Mouse (Mus musculus) embryonic facial prominence, embryonic 10.5 days (tissue): ENCODE results near the gene 4931422A03Rik. TPM values are rescaled to one million over a fixed set of nuclear protein-coding genes. Genes with fewer than 3 reads are reported as not detected.

ENCODE experiments used
- DNase-seq: peaks from one replicate; pipeline ENCODE4 v3.0.0-alpha.2; 2017; ENCODE audit warnings: low spot score
- H3K27ac ChIP-seq: fragments of 300-500 bp; sonication (generic); replicated peaks from 2 replicates; pipeline ENCODE4 v1.5.1; 2016; ENCODE audit warnings: mild to moderate bottlenecking
- H3K27me3 ChIP-seq: fragments of 300-500 bp; sonication (generic); replicated peaks from 2 replicates; pipeline ENCODE4 v1.6.1; 2016; ENCODE audit warnings: low read depth, mild to moderate bottlenecking; ENCODE audit not compliant: poor library complexity, severe bottlenecking
- H3K36me3 ChIP-seq: fragments of 300-500 bp; sonication (generic); replicated peaks from 2 replicates; pipeline ENCODE4 v1.6.1; 2016; ENCODE audit warnings: mild to moderate bottlenecking, moderate library complexity
- H3K4me1 ChIP-seq: fragments of 300-500 bp; sonication (generic); 2 replicates; pipeline ENCODE4 v1.6.1; 2016
- H3K4me3 ChIP-seq: fragments of 300-500 bp; sonication (generic); 2 replicates; pipeline ENCODE4 v1.5.1; 2016; ENCODE audit warnings: mild to moderate bottlenecking, moderate library complexity
- H3K9me3 ChIP-seq: fragments of 300-500 bp; sonication (generic); 2 replicates; pipeline ENCODE4 v1.6.1; 2016; ENCODE audit warnings: mild to moderate bottlenecking
- WGBS: fragments of 180-500 bp; shearing (Covaris S2); methylation state at CpG from one replicate; pipeline ENCODE4 v1.1.7; 2016; 5-methylcytosine and 5-hydroxymethylcytosine counted together
- polyA plus RNA-seq: library from polyadenylated mRNA; unstranded; fragments of >200 nt; fragmentation: Nextera tagmentation; extraction: Ambion mirVana; gene quantifications from 2 replicates; pipeline ENCODE4 v1.2.1, GENCODE M21; 2016

4931422A03Rik gene
- polyA plus RNA-seq, 1 experiment from 2014 or later, result 1.6 TPM

DNA sequence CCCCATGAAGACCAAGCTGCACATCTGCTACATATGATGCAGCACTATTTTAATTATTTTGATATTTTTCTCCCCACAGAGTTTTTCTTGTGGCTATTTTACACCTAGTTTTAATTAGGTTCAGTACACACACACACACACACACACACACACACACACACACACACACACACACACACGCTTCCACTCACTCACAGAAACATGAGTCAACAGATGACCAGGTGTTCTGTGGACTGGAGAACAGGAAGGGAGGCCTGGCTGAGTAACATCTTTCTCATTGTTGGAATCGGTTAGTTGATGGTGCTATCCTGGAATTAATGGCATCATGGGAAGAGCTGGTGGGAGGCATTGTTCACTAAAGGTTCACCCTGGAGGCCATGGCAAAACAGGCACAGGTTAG, 90.5 kb downstream of the 4931422A03Rik start:
- peaks cover 12% of the 10 kb centered on the region for H3K4me1 ChIP-seq

DNA sequence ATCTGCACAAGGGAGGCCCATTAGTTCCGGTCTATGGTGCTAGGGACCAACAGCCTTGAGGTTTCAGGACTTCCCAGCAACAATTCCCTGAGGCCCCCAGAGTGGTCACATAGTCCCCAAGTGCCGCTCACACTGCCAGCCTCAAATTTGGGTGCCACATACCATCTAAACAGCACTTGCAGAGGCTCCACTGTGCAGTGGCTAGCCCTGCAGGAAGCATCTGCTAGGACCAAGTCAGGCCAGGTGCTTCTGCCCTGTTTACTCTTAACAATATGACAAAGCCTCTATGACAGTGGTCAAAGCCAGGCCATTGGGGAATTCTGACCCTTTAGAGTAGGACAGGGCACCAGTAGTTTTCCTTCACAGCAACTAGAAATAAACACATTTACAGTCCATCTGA, 91.5 kb downstream of the 4931422A03Rik start:
- H3K4me3 ChIP-seq, result no peak overlapping the region
- no peak overlapping the region for H3K27ac ChIP-seq
- WGBS, result 83% methylated on average over 2 of the region's 2 CpGs
- no peak for DNase-seq
- peaks cover 15% of the 10 kb centered on the region for H3K4me1 ChIP-seq
- no peaks in the 10 kb centered on the region for H3K9me3 ChIP-seq
- no peaks in the 10 kb centered on the region for H3K27me3 ChIP-seq
- H3K36me3 ChIP-seq, result no peaks in the 10 kb centered on the region

More for the DNA sequence above, 90.5 kb downstream of the 4931422A03Rik start:
- H3K9me3 ChIP-seq, result no peaks in the 10 kb centered on the region
- DNase-seq, result no peak
- H3K27ac ChIP-seq, result no peak overlapping the region
- H3K4me3 ChIP-seq, result no peak overlapping the region
- no peaks in the 10 kb centered on the region for H3K36me3 ChIP-seq
- WGBS, result 84% methylated on average over 2 of the region's 2 CpGs
- H3K27me3 ChIP-seq, result no peaks in the 10 kb centered on the region

DNA sequence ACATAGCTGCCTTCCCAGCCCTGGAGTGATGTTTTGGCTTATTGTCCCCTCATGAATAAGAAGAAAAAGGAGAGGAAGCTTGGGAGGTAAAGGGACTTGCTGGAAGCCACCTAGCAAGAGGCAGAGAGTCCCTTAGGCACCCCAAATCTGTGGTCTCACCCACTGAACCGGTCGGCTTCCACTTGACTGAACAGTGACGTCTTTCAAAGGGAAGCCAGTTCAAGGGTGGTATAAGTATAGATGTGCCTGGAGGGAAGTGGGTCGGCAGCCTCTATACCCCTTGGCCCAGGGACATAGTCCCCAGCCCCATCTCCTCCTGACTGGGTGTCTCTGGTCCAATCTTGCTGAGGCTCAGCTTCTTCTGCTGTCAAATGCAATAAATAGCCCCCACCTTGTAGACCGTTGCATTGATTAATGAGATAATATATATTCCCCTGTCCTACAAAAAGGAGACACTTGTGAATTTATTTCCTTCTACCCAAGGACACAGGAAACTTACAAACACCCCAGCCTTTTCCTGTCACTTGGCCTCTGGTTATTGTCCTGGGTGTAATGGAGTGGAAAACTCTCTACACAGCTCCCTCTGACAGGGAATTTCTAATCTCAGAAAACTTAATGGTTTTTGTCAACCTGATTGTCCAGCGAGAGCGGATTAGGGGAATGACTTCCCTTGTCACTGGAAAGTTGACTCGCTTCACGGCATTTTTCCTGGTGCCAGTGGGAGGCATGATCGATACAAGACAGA, 92.3 kb downstream of the 4931422A03Rik start:
- Histone ChIP-seq H3K4me1 (peaks cover 18% of the 10 kb centered on the region), H3K9me3 (no peaks in the 10 kb centered on the region), H3K27me3 (no peaks in the 10 kb centered on the region), H3K4me3 (no peak overlapping the region), H3K27ac (no peak overlapping the region), H3K36me3 (no peaks in the 10 kb centered on the region)
- WGBS, result 69% methylated on average over 10 of the region's 10 CpGs
- DNase-seq, result no peak

- no peaks in the 10 kb centered on the region for H3K36me3 ChIP-seq
- no peak for DNase-seq
- 86% methylated on average over 3 of the region's 3 CpGs for WGBS
- no peaks in the 10 kb centered on the region for H3K9me3 ChIP-seq
- peaks cover 23% of the 10 kb centered on the region for H3K4me1 ChIP-seq
- no peak overlapping the region for H3K27ac ChIP-seq
- no peak overlapping the region for H3K4me3 ChIP-seq
- H3K27me3 ChIP-seq, result no peaks in the 10 kb centered on the region
Measured at GRCm38 (mm10) chr2:103934670-103935069, 93.5 kb downstream of the 4931422A03Rik start.

DNA sequence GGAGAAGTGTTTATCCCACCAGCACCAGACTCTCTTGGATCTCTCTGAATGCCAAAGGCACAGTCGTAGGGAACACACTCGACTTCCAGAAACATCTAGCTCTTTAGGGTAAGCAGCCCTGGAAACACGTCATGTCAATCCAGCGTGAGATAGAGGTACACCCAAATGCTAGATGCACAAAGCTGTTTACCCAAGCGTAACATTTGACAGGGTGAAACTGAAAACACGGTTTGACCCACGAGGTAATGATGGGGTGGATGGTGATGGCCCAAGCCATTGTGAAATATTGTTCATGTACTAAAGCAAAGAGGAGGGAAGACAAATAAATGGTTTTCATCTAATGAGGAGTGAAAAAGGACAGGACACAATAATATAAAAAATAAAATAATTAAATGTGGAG, 93.9 kb downstream of the 4931422A03Rik start:
- 59% methylated on average over 7 of the region's 7 CpGs for WGBS
- Histone ChIP-seq H3K36me3 (no peaks in the 10 kb centered on the region), H3K27me3 (no peaks in the 10 kb centered on the region), H3K4me3 (no peak overlapping the region), H3K4me1 (peaks cover 23% of the 10 kb centered on the region), H3K9me3 (no peaks in the 10 kb centered on the region), H3K27ac (no peak overlapping the region)
- no peak for DNase-seq

DNA sequence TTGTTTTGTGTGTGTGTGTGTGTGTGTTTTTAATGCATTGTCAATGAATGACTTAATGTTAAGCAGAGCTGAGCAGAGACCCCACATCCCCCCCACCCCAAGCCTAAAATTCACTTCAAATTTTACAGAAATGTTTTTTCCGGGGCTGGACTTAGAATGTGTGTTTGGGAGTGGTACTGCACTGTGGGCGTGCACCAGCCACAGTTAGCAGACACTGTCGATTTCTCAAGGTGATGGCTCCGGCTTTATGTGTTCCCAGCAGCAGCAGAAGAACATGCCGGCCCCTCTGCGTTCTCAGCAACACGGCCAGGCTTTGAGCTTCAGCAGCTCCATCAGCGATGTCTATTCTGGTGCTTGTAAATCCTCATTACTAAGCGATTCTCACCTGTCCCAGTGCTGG, 95.7 kb downstream of the 4931422A03Rik start:
- Histone ChIP-seq H3K4me3 (no peak overlapping the region), H3K27ac (no peak overlapping the region), H3K27me3 (no peaks in the 10 kb centered on the region), H3K4me1 (peaks cover 28% of the 10 kb centered on the region), H3K36me3 (no peaks in the 10 kb centered on the region), H3K9me3 (no peaks in the 10 kb centered on the region)
- 82% methylated on average over 9 of the region's 9 CpGs for WGBS
- DNase-seq, result no peak

GRCm38 (mm10) chr2:103932025-103932424, 96.1 kb downstream of the 4931422A03Rik start:
- no peak for DNase-seq
- Histone ChIP-seq H3K4me3 (no peak overlapping the region), H3K4me1 (peaks cover 28% of the 10 kb centered on the region), H3K36me3 (no peaks in the 10 kb centered on the region), H3K27ac (no peak overlapping the region), H3K9me3 (no peaks in the 10 kb centered on the region), H3K27me3 (no peaks in the 10 kb centered on the region)
- WGBS, result 65% methylated on average over 2 of the region's 2 CpGs

DNA sequence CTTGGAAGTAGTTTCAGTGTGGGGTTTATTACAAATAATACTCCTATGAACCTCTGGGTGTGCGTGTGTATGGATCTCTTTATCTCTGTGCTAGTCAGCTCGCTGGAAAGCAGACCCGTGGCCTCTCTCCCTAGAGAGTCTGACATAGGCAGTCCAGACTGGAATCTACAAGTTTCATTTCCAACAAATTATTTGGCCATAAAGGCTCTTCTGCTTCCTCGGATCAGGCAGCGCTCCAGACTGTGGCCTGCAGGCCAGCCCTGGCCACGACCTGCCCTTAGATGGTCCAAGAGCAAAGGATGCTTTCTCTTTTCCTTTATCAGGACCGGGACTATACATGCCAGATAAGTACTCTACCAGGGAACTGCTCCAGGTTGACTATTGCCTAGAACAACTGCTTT, 96.7 kb downstream of the 4931422A03Rik start:
- no peaks in the 10 kb centered on the region for H3K9me3 ChIP-seq
- DNase-seq, result no peak
- 81% methylated on average over 7 of the region's 7 CpGs for WGBS
- no peaks in the 10 kb centered on the region for H3K27me3 ChIP-seq
- no peak overlapping the region for H3K4me3 ChIP-seq
- H3K4me1 ChIP-seq, result peaks cover 26% of the 10 kb centered on the region
- H3K27ac ChIP-seq, result no peak overlapping the region
- H3K36me3 ChIP-seq, result no peaks in the 10 kb centered on the region

GRCm38 (mm10) chr2:103930306-103931019, 97.7 kb downstream of the 4931422A03Rik start:
- H3K27me3 ChIP-seq, result no peaks in the 10 kb centered on the region
- 73% methylated on average over 13 of the region's 13 CpGs for WGBS
- H3K9me3 ChIP-seq, result no peaks in the 10 kb centered on the region
- H3K4me1 ChIP-seq, result peaks cover 16% of the 10 kb centered on the region
- DNase-seq, result no peak
- no peak overlapping the region for H3K27ac ChIP-seq
- H3K4me3 ChIP-seq, result no peak overlapping the region
- no peaks in the 10 kb centered on the region for H3K36me3 ChIP-seq

GRCm38 (mm10) chr2:103927610-103928145, 100.5 kb downstream of the 4931422A03Rik start:
- 22% methylated on average over 1 of the region's 1 CpGs for WGBS
- no peaks in the 10 kb centered on the region for H3K36me3 ChIP-seq
- H3K27me3 ChIP-seq, result no peaks in the 10 kb centered on the region
- H3K27ac ChIP-seq, result no peak overlapping the region
- DNase-seq, result no peak
- peaks cover 16% of the 10 kb centered on the region for H3K4me1 ChIP-seq
- H3K9me3 ChIP-seq, result no peaks in the 10 kb centered on the region
- H3K4me3 ChIP-seq, result no peak overlapping the region

DNA sequence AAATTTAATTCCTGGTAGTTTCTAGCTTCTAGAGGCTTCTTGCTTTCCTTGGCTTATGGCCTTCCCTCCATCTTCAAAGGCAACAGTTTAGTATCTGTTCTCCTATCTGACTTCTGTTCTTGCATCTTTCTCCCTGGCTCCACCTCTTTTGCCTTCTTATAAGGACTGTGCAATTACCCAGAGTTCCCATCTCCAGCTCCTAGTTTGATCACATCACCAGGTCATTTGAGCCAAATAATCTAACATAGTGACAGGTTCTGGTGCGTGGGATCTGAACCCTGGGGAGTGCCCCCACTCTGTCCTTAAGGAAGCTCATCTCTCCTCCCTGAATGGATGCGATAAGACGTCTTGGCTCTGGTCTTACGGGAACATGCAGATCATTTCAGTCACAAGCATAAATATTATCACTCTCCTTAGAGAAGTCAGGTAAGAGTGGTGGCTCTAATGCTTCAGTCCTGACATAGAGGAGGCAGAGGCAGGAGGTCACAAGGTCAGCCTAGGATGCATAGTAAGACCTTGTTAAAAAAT, 101.5 kb downstream of the 4931422A03Rik start:
- H3K9me3 ChIP-seq, result no peaks in the 10 kb centered on the region
- H3K27me3 ChIP-seq, result no peaks in the 10 kb centered on the region
- no peak overlapping the region for H3K4me3 ChIP-seq
- H3K36me3 ChIP-seq, result no peaks in the 10 kb centered on the region
- H3K27ac ChIP-seq, result no peak overlapping the region
- 90% methylated on average over 4 of the region's 4 CpGs for WGBS
- DNase-seq, result no peak
- peaks cover 13% of the 10 kb centered on the region for H3K4me1 ChIP-seq

- no peaks in the 10 kb centered on the region for H3K36me3 ChIP-seq
- H3K27ac ChIP-seq, result no peak overlapping the region
- H3K27me3 ChIP-seq, result no peaks in the 10 kb centered on the region
- no peak overlapping the region for H3K4me3 ChIP-seq
- WGBS, result 89% methylated on average over 6 of the region's 6 CpGs
- H3K4me1 ChIP-seq, result no peaks in the 10 kb centered on the region
- DNase-seq, result no peak
- H3K9me3 ChIP-seq, result no peaks in the 10 kb centered on the region
Measured at GRCm38 (mm10) chr2:103919488-103919887, 108.7 kb downstream of the 4931422A03Rik start.

- no peaks in the 10 kb centered on the region for H3K36me3 ChIP-seq
- DNase-seq, result no peak
- no peaks in the 10 kb centered on the region for H3K27me3 ChIP-seq
- 86% methylated on average over 2 of the region's 2 CpGs for WGBS
- H3K4me3 ChIP-seq, result no peak overlapping the region
- H3K9me3 ChIP-seq, result no peaks in the 10 kb centered on the region
- no peak overlapping the region for H3K27ac ChIP-seq
- H3K4me1 ChIP-seq, result no peaks in the 10 kb centered on the region
Measured at GRCm38 (mm10) chr2:103918375-103918774, 109.8 kb downstream of the 4931422A03Rik start.
